ENCODE assay signal across 8 mouse cellular contexts in genomic region chr12:99096930-99097617, GRCm38 (mm10).
DNase-seq lines count a peak whose midpoint lies in the region; ATAC-seq and TF ChIP-seq lines count a peak whose summit lies in the region.

No protein-coding gene starts in this region.

- TF ChIP-seq CTCF in cortical plate, adult 2 months (IDR thresholded peaks at IDR 0.05; ENCODE audit: extremely low read depth, insufficient read depth, low read length): peak; percentile 88

- H3K4me3 ChIP-seq in cortical plate, adult 2 months (ENCODE audit: insufficient read depth, low read length): no peak overlapping the region

- H3K4me1 ChIP-seq in cortical plate, adult 2 months (ENCODE audit: control insufficient read depth, insufficient read depth, low read length): no peaks in the 10 kb centered on the region

- peak; percentile 92 for DNase-seq in adipocyte (ENCODE audit: low spot score)
- peak; percentile 87 for DNase-seq in gastrocnemius, postnatal 10 days
- DNase-seq in left cerebral cortex, adult 9 months (ENCODE audit: low spot score in 2 of 2): peak; percentile 44 to 92
- peak; percentile 68 to 79 for DNase-seq in right cerebral cortex, postnatal 36 days (ENCODE audit: low spot score in 2 of 2)
- peak; percentile 68 to 84 for DNase-seq in urinary bladder, postnatal 4 days (ENCODE audit: low spot score in 2 of 2)

- no peak for TF ChIP-seq POLR2A in cortical plate, adult 2 months (IDR thresholded peaks at IDR 0.05; ENCODE audit: extremely low read depth, insufficient read depth, low read length)

- no peak overlapping the region for H3K27ac ChIP-seq in cortical plate, adult 2 months (ENCODE audit: insufficient read depth, low read length)

- ATAC-seq in inflammation-experienced regulatory T-cells, adult 6 months: peak; percentile 48
- peak; percentile 77 for ATAC-seq in megakaryocyte-erythroid progenitor cell, adult 5-6 weeks (replicated peaks; ENCODE audit: low FRiP score, low TSS enrichment, poor library complexity, severe bottlenecking)
